Mouse (Mus musculus) neutrophil, adult 65 days (primary cell): Measurements from ENCODE around the gene P2rx5. TPM values are rescaled to one million over a fixed set of nuclear protein-coding genes. Genes with fewer than 3 reads are reported as not detected.

ENCODE experiments used
- total RNA-seq: library from RNA; stranded (reverse); gene quantifications from 2 replicates; pipeline ENCODE4 v1.2.4, GENCODE M21; 2023

Gene P2rx5
- total RNA-seq, result not detected in 2 replicates

GRCm38 (mm10) chr11:73159957-73160810 lies at the start of gene P2rx5:
Gene P2rx5, plus strand, starts transcription at chr11:73160421.

GRCm38 (mm10) chr11:73137591-73138501 lies 22.4 kb upstream of the P2rx5 start, which contains the start of gene Haspin:
Gene Haspin, minus strand, starts transcription at chr11:73138294.

GRCm38 (mm10) chr11:73176608-73177508 lies 16.6 kb downstream of the P2rx5 start, which contains the start of the genes Emc6 and Tax1bp3:
Gene Emc6, minus strand, starts transcription at chr11:73177037.
Gene Tax1bp3, plus strand, starts transcription at chr11:73177083.

DNA sequence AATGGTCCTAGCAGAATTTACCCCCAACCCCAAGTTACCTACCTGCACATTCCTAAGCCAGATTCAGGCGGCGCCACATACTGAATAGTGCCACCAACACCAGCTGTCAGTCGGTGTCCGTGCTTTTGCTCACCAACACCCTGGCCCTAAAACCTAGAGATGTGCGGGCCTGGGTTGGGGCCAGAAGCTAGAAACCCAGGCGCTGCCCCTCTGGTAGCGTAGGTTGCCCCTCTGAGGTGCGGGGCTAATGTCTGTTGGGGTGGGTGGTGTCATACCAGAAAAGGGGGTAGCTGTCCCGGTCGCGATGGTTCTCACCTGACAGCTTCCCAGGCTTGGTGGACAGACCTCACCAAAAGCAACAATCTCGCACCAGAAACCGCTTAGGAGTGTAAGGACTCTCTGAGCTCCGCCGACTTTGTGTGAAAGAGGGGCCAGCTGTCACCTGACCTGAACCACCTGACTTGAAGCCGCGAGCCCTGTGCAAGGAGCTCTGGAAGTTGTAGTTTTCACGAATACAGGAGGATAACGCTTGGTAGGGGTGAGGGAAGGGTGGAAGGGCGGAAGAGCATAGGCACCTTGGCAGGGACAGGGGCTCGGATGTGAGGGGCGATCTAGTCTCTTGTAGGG lies 38.5 kb downstream of the P2rx5 start, which contains the start of gene Ctns:
Gene Ctns, minus strand, starts transcription at position 440 of the 627 bp plus-strand sequence.

DNA sequence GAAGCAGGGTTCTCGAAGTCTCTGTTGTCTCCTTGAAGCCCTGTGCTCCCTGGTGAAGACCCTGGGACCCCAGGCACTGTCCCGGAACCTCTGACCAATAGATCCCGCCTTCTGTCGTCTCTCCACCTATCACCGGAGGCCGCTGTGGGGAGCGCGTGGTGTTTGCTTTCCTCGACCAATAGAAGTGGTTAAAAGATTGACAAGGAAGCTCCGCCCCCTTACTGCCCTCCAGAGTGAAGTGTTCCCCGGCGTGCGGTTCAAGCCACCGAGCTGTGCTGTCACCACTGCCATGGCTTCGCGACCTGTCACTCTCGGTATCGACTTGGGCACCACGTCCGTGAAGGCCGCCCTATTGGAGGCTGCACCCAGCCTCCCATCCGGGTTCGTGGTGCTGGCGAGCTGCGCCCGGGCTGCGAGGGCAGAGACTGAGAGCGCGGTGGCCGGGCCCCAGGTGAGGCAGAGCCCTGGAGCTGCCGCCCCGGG lies 39.0 kb downstream of the P2rx5 start, which contains the start of gene Shpk:
Gene Shpk, plus strand, starts transcription at position 231 of the 483 bp plus-strand sequence.

Other genes starting within 250 kb of the P2rx5 start
- 274 and 342 TPM in 2 replicates for gene Atp2a3, start 199.3 kb upstream of the P2rx5 start, total RNA-seq
- gene P2rx1, start 161.3 kb upstream of the P2rx5 start, total RNA-seq, result 10.6 and 12.3 TPM in 2 replicates
- gene Camkk1, start 141.4 kb upstream of the P2rx5 start, total RNA-seq, result 13.9 and 22.1 TPM in 2 replicates
- gene Ncbp3, start 112.6 kb upstream of the P2rx5 start, total RNA-seq, result 23.2 and 25.4 TPM in 2 replicates
- 0.20 TPM in 1 of 2 replicates, not detected in the other for gene Itgae, start 69.8 kb upstream of the P2rx5 start, total RNA-seq
- 6.6 and 6.9 TPM in 2 replicates for gene Haspin, start 22.1 kb upstream of the P2rx5 start, total RNA-seq
- gene Emc6, start 16.6 kb downstream of the P2rx5 start, total RNA-seq, result 22.2 and 29.7 TPM in 2 replicates
- gene Tax1bp3, start 16.7 kb downstream of the P2rx5 start, total RNA-seq, result 10.4 and 14.8 TPM in 2 replicates
- 24.8 and 27.1 TPM in 2 replicates for gene Ctns, start 38.6 kb downstream of the P2rx5 start, total RNA-seq
- 0.75 and 0.76 TPM in 2 replicates for gene Shpk, start 39.0 kb downstream of the P2rx5 start, total RNA-seq
- gene Trpv1, start 73.9 kb downstream of the P2rx5 start, total RNA-seq, result not detected in 2 replicates
- gene Trpv3, start 107.0 kb downstream of the P2rx5 start, total RNA-seq, result not detected in 2 replicates
- gene Aspa, start 169.2 kb downstream of the P2rx5 start, total RNA-seq, result not detected in 2 replicates
- gene Gm49340, start 169.3 kb downstream of the P2rx5 start, total RNA-seq, result not detected in 2 replicates
- gene Spata22, start 169.3 kb downstream of the P2rx5 start, total RNA-seq, result not detected in 2 replicates
- gene Olfr20, start 190.4 kb downstream of the P2rx5 start, total RNA-seq, result not detected in 2 replicates
- gene Olfr376, start 210.8 kb downstream of the P2rx5 start, total RNA-seq, result not detected in 2 replicates
- not detected in 2 replicates for gene Olfr1, start 239.2 kb downstream of the P2rx5 start, total RNA-seq